Mouse (Mus musculus): ENCODE data around the gene Pus7l.
"Not testable (repeated sequence)": the region's sequence is repeated elsewhere in the genome, so short reads cannot be mapped to it uniquely, and the experiment has no call there.

The Pus7l gene

DNA sequence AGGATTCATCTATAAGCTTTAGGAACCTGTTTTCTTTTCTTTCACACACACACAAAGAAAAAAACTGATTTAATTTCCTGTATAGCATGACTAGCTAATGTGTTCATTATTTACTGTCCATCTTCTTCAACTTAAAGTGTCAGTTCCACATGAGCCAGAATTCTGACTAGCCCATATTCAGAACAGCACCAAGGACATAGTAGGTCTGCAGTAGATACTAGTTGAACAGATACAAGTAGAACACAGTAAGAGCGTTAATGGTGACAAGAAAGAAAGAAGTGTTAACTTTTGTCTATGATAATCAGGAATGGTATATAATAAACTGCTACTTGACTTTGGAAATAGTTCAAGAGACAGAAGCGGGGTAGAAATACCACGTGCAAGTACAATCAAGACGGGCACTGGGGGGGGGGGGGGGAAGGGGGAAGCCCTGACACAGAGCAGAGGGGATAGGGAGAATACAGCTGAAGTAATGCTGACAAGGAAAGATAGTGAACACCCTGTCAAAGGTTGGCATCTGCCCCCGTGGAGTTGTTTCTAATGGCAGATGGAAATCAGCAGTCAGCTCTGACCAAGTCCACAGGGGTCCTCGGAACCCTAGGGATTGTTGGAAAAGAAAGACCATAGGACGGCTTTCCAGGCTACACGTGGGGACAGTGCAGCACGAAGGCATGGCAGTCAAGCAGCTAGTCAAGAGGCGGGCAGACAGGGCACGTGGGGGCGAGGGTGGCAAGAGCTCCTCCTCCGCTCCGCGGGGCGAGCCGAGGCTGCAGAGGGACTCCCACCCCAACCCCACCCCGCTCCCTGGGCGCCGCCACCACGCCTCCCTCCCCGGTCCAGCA is 559 bp downstream of the Pus7l start:
- DNase-seq (ENCODE audit: low spot score in 2 of 2): no peak

DNA sequence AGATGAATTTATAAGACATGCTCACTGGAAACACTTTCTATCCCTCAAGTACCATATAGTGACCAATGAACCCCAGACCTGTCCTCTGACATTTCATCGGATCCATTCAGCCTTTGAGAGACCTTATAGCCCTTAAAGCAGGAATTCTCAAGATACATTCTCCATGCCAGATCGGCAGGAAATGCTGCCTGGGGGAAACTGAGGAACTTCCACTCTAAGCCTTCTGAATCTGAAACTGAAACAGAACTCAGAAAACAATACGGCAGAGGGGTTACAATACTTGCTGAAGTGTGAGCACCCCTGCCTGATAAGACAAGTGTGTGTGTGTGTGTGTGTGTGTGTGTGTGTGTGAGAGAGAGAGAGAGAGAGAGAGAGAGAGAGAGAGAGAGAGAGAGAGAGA is 4.1 kb downstream of the Pus7l start:
- DNase-seq (ENCODE audit: low spot score in 2 of 2): no peak

DNA sequence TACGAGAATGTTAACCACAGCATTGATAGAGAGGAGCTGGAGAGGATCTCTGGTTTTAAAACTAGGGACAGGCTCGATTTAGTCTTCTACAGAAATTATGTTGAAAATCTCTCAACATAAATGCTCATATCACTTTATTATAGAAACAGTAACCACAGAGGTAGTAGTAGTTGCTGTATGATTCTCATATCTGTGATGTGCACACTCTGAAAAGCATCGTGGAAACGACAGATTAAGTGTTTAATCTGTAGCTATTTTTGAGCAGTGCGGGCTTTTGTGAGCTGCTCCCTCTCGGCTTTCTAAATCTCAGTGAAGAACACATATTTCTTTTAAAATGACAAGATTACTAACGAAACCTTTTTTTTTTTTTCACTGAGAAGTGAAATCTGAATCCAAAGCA is 7.8 kb downstream of the Pus7l start:
- DNase-seq (ENCODE audit: low spot score in 2 of 2): no peak

- DNase-seq (ENCODE audit: low spot score in 2 of 2): no peak
Observed at GRCm38 (mm10) chr15:94532956-94533355, 10.4 kb downstream of the Pus7l start.

- DNase-seq (ENCODE audit: low spot score in 2 of 2): no peak
Observed at GRCm38 (mm10) chr15:94532306-94532705, 11.0 kb downstream of the Pus7l start.

- no peak for DNase-seq (ENCODE audit: low spot score in 2 of 2)
Observed at GRCm38 (mm10) chr15:94530519-94530918, 12.8 kb downstream of the Pus7l start.

DNA sequence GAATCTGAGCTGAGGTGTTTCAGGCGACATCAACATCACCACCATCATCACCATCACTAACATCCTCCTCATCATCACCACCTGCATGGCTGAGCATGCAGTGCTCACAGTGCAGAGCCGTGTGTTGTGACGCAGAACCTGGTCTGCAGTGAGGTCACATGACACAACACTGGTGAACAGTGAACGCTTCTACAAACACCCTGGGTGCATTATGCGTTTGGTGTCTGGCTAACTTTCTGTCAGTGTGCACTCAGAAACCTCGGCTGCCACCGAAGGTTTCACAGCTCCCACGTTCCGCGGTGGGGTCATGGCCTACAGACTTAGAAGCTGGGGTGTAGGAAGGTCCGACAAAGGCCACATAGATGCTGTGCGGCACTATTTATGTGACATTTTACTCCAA is 18.4 kb downstream of the Pus7l start:
- DNase-seq (ENCODE audit: low spot score in 2 of 2): no peak

GRCm38 (mm10) chr15:94523251-94523650 is 20.1 kb downstream of the Pus7l start:
- DNase-seq (ENCODE audit: low spot score in 2 of 2): no peak

DNA sequence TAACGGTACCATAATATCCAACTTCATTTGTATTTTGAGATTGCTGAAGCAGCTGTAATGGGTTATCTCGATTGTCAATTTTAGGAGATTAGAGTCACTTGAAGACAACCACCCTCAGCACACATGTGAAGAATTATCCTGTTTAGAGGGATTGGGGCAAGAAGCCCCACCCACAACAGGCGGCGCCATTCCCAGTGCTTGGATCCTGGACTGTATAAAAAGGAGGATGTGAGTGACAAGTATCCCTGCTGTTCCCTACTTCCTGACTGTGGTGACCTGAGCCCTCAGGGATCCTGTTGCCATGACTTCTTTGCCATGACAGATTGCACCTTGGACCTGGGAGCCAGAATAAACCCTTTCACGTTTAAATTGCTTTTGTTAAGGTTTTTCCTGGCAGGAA is 22.4 kb downstream of the Pus7l start:
- no peak for DNase-seq (ENCODE audit: low spot score in 2 of 2)

DNA sequence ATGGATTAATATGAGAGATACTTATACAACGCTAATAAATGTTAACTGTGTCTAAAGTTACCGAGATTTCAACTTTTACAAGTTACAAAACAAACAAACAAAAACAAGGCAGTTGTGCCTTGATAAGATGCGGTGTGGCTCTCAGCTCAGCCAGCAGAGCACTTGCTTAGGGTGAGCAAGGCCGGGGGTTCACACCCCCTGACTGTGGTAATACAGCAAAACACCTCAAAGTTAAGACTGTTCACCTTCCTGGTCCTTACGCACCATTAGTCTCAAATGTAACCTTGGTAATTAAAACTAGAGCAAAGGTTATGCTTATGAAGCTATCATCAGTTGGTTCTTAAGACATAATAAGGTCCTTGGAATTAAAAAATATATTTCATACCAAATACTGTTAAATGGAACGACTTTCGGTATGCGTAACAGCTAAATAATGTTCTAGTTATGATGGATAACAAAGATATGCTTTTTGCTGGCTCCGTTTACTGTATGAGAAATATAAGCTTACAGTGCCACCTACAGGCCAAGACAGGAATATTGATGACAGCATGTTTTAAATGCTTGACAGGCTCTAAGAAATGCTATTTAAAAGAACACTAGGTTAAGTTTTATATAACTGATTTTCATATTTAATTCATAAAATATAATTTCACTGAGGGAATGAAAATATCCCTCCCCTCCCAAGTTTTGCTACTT is 23.0 kb downstream of the Pus7l start:
- no peak for DNase-seq (ENCODE audit: low spot score in 2 of 2)

DNA sequence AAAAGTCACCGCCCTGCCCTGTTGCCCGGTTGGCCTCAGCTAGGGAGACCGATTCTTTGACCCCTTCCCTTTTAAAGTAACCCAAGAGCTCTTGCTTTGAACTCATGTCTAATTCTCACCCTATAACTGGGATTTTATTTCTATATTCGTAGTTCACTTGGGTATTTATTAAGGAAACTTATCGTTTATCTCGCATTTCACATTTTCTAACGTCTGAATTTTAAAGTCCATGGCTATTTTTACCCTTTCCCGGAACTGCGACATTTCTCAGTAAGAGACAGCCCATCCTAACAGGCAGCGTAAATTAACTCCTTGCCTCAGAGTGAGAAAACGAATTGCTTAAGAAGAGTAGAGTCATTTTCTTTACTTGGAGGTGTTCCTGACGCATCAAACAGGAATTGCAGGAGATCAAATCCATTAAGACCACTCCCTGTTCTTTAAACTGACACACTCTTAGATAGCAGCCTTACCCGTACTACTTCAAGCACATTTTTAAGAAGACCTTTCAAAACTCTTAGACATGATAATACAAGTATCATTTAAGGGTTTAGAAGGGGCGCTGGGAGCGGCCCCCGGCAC is 25.3 kb downstream of the Pus7l start:
- DNase-seq (ENCODE audit: low spot score in 2 of 2): no peak

DNA sequence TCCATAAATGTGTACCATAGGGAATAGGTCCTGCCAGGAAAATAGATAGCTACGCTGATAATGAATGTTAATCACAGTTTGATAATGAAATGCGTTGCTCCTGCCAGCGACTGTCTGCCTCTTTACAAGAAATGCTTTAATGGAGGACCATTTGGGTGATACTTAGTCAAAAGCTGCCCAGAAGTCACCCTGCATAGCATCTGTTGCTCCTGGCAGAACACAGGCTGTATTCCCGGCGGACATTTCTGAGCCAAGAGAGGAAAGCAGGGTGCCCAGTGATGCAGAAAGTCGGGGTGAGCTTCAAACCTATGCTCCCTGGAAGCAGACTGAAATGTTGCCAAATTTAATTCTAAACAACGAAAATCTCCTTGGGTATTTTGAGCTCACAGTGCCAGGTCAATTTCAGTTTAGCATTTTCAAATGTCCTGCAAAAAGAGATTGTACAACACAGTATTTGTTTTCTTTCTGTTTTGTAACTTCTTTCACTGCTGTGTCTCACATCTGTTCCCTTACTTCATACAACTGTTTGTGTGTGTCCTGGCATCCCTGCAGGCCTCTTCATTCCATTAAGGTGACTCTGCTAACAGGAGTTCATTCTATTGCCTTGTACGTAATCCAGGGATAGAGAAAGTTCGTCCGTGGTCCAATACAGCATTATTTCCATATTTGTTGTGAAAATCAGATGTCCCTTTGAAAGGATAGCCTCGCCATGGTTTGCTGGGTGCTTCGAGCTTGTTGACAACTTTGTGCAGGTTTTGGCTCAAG is 39.7 kb downstream of the Pus7l start:
- no peak for DNase-seq (ENCODE audit: low spot score in 2 of 2)

DNA sequence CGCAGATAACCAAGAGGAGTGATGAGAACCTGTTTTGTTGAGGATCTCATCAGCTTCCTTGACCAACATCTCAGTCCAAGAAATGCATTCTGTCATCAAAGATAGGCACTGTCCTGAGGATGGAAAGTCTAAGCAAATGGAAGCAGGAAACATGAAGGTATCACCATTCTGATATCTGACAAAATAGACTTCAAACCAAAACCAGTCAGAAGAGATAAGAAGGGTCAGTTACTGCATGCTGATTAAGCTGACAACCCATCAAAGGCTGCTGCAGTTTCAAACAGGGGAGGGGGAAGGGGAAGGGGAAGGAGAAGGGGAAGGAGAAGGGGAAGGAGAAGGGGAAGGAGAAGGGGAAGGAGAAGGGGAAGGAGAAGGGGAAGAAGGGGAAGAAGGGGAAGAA is 44.1 kb downstream of the Pus7l start:
- no peak for DNase-seq (ENCODE audit: low spot score in 2 of 2)

GRCm38 (mm10) chr15:94495936-94496335 is 47.4 kb downstream of the Pus7l start:
- no peak for DNase-seq (ENCODE audit: low spot score in 2 of 2)

DNA sequence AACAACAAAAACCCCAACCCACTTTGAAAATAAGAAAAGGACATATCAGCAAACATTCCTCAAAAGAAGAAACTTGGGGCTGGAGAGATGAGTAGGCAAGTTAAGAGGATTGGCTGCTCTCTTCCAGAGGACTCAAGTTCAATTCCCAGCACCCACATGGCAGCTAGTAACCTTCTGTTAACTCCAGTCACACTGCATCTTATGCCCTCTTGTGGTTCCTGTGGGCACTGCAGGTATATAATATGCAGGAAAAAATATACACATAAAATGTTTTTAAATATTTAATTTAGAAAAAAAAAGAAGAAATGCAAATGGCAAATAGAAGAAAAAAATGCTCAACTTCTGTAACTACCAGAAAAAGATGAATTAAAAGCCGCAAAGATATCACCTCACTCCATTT is 48.9 kb downstream of the Pus7l start:
- DNase-seq (ENCODE audit: low spot score in 2 of 2): no peak

DNA sequence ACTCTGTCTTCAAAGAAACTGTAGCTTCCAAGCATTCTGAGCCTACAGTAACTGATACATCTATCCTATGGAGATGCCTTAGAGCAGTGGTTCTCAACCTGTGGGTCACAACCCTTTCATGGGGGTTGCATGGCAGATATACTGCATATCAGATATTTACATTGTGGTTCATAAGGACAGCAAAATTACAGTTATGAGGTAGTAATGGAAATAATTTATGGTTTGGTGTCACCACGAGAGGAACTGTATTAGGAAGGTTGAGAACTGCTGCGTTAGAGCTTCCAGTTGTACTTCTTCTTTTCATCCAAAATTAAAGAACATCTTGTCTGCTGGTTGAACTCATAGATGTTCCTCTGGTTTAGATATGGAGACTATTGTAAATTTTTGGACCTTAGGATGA is 53.9 kb downstream of the Pus7l start:
- DNase-seq (ENCODE audit: low spot score in 2 of 2): no peak

DNA sequence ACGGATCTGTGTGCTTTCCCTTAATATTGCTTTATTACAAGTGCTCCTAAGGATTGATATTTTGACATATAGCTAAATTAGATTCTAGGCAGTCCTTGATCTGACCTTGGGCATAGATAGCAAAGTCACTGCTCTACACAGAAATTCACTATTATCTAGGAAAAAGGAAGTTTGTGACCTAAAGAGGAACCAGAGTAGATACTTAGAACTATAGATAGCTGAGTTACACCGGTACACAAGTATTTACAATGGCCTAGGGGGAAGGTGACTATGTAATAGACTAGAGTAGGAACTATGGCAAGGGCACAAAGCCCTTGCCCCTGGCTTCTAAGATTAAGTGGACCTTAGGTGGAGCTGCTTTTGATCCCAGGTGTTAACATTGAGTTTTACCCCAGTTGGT is 55.3 kb downstream of the Pus7l start:
- not testable (repeated sequence) for DNase-seq (ENCODE audit: low spot score in 2 of 2)

- DNase-seq (ENCODE audit: low spot score in 2 of 2): no peak
Observed at GRCm38 (mm10) chr15:94482555-94482954, 60.8 kb downstream of the Pus7l start.

DNA sequence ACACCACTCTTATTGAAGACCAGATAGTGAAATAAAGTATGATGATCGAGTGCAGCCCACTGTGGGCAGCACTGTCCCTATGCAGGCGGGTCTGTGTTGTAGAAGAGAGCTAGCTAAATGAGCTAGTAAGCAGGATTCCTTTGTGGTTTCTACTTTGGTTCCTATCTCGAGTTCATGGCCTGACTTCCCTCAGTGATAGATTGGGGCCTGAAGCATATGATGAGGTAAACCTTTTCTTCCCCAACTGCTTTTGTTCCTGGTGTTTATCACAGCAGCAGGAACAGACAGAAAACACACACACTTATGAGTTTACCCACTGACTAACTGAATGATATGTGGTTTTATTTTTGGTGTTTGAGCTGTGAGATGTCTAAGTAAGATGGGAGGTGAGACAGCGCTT is 62.6 kb downstream of the Pus7l start:
- DNase-seq (ENCODE audit: low spot score in 2 of 2): no peak

GRCm38 (mm10) chr15:94480248-94480647 is 63.1 kb downstream of the Pus7l start:
- no peak for DNase-seq (ENCODE audit: low spot score in 2 of 2)

DNA sequence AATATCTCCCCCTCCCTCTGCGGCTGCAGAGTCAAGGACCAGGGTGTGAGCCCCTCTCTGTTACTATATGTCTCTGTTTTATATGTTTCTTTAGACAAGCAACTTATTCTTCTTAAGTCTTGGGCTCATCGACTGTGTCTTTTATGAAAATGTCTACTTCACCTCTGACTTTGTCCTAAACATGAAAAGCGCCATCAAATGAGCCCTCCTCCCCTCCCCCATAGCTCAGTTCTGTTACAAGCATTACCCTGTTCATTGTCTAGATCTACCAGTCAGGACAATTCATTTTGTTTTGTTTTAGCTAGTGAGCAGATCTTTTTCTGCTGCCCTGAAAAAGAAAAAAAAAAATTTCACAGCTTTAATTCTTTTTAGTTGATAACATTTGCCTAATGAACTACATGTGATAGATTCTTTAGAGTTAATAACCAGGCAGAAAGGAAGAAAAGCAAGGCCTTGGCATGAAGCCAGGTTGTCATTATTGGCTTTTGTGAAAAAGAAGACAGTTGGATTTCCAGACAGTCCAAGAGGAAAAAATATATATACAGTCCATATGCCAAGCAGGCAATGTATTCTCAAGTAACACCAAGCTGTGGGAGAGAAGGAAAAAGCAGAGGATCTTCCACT is 63.7 kb downstream of the Pus7l start:
- DNase-seq (ENCODE audit: low spot score in 2 of 2): no peak

- no peak for DNase-seq (ENCODE audit: low spot score in 2 of 2)
Observed at GRCm38 (mm10) chr15:94478706-94479105, 64.6 kb downstream of the Pus7l start.
